Mouse (Mus musculus) heart, postnatal 0 days (tissue): ENCODE data around the gene Itpr2.

Source experiments
- CTCF ChIP-seq: IDR thresholded peaks from 2 replicates; pipeline ENCODE4 v1.5.1; 2016; ENCODE audit warnings: antibody characterized with exemption, control low read depth, low read depth
- EP300 ChIP-seq: IDR thresholded peaks from 2 replicates; pipeline ENCODE4 v1.6.1; 2016; ENCODE audit warnings: antibody characterized with exemption, low read depth

DNA sequence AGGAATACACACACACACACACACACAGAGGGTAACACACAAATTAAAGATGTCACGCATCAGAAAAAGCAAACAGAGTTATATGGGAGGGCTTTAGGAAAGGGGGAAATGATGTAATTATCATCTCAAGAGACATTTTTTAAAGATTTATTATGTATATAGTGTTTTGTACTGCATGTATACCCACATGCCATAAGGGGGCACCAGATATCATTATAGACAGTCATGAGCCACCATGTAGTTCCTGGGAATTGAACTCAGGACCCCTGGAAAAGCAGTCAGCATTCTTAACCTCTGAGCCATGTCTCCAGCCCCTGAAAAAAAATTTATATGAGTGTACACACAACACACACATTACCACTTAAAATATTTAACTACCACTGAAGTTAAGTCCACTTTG lies 42.6 kb upstream of the Itpr2 start:
- no peak for TF ChIP-seq CTCF
- TF ChIP-seq EP300, result no peak
